9 mouse cellular contexts compared by ENCODE assay signal in genomic region chr2:38346881-38347764, GRCm38 (mm10). TPM values are rescaled to one million over a fixed set of nuclear protein-coding genes. Genes with fewer than 3 reads are reported as not detected.
A peak's percentile ranks its signal among the peaks of the same experiment; 100 is the strongest.
DNase-seq lines count a peak whose midpoint lies in the region; ATAC-seq lines count a peak whose summit lies in the region.
"Had no signal": no experiment of that assay in that cellular context is flagged by ENCODE, and none has a peak within 500 bp of the region (broad histone marks: within the 10 kb centered on the region; RNA-seq: fewer than 3 reads in every experiment).

No protein-coding gene starts in this region.

- DNase-seq in kidney, adult 18-20 months, result peak; percentile 25
- no peak for DNase-seq in kidney, adult 8-10 months
- no peak for DNase-seq in urinary bladder, postnatal 14 days (ENCODE audit: low spot score)
- no peak for DNase-seq in frontal cortex, adult 2 months (ENCODE audit: extremely low spot score in 1 of 2, low spot score in 1 of 2)

- H3K36me3 ChIP-seq in embryonic facial prominence, embryonic 15.5 days, result no peaks in the 10 kb centered on the region
- no peaks in the 10 kb centered on the region for H3K36me3 ChIP-seq in limb, embryonic 12.5 days
- H3K36me3 ChIP-seq in neural tube, embryonic 12.5 days, result no peaks in the 10 kb centered on the region
- no peaks in the 10 kb centered on the region for H3K36me3 ChIP-seq in intestine, embryonic 16.5 days (ENCODE audit: control insufficient read depth, insufficient read depth, low read length)

- peaks cover 97% of the 10 kb centered on the region for H3K27me3 ChIP-seq in embryonic facial prominence, embryonic 15.5 days
- peaks cover 91% of the 10 kb centered on the region for H3K27me3 ChIP-seq in limb, embryonic 12.5 days
- peaks cover 100% of the 10 kb centered on the region for H3K27me3 ChIP-seq in neural tube, embryonic 12.5 days (replicated peaks)
- peaks cover 79% of the 10 kb centered on the region for H3K27me3 ChIP-seq in intestine, embryonic 16.5 days (replicated peaks; ENCODE audit: control insufficient read depth, insufficient read depth, low read length)

- no peak for ATAC-seq in embryonic facial prominence, embryonic 15.5 days (ENCODE audit: insufficient number of reproducible peaks, low FRiP score, low TSS enrichment, low read depth)
- no peak for ATAC-seq in limb, embryonic 12.5 days (ENCODE audit: insufficient number of reproducible peaks, insufficient read depth, low FRiP score, low TSS enrichment, low read depth)
- ATAC-seq in neural tube, embryonic 12.5 days (ENCODE audit: low FRiP score, low read depth), result no peak
- ATAC-seq in intestine, embryonic 16.5 days, result no peak

- no peaks in the 10 kb centered on the region for H3K9me3 ChIP-seq in embryonic facial prominence, embryonic 15.5 days (replicated peaks)
- H3K9me3 ChIP-seq in limb, embryonic 12.5 days, result no peaks in the 10 kb centered on the region
- H3K9me3 ChIP-seq in neural tube, embryonic 12.5 days, result no peaks in the 10 kb centered on the region
- H3K9me3 ChIP-seq in intestine, embryonic 16.5 days (ENCODE audit: control insufficient read depth, low read length), result no peaks in the 10 kb centered on the region

- H3K4me3 ChIP-seq in embryonic facial prominence, embryonic 15.5 days (replicated peaks), result peak overlapping the region; percentile 36
- H3K4me3 ChIP-seq in limb, embryonic 12.5 days (replicated peaks), result peak overlapping the region; percentile 51
- no peak overlapping the region for H3K4me3 ChIP-seq in neural tube, embryonic 12.5 days
- no peak overlapping the region for H3K4me3 ChIP-seq in intestine, embryonic 16.5 days (ENCODE audit: low read length)

- H3K9ac ChIP-seq in embryonic facial prominence, embryonic 15.5 days, result no peak overlapping the region
- H3K9ac ChIP-seq in limb, embryonic 12.5 days (replicated peaks), result peak overlapping the region; percentile 76; the same call in 1 of the 2 replicates
- no peak overlapping the region for H3K9ac ChIP-seq in neural tube, embryonic 12.5 days
- no peak overlapping the region for H3K9ac ChIP-seq in intestine, embryonic 16.5 days (ENCODE audit: low read depth, low read length)
- H3K9ac ChIP-seq: liver, embryonic 14.5 days had no signal

- 3% methylated on average over 15 of the region's 15 CpGs for WGBS in embryonic facial prominence, embryonic 15.5 days
- 4% methylated on average over 15 of the region's 15 CpGs for WGBS in limb, embryonic 12.5 days
- under 1% methylated on average over 15 of the region's 15 CpGs for WGBS in neural tube, embryonic 12.5 days
- WGBS in intestine, embryonic 16.5 days, result 1% methylated on average over 15 of the region's 15 CpGs

- peaks cover 38% of the 10 kb centered on the region for H3K4me1 ChIP-seq in embryonic facial prominence, embryonic 15.5 days
- peaks cover 47% of the 10 kb centered on the region for H3K4me1 ChIP-seq in limb, embryonic 12.5 days (replicated peaks)
- peaks cover 35% of the 10 kb centered on the region for H3K4me1 ChIP-seq in neural tube, embryonic 12.5 days
- H3K4me1 ChIP-seq in intestine, embryonic 16.5 days (ENCODE audit: control insufficient read depth, insufficient read depth, low read length), result peaks cover 25% of the 10 kb centered on the region

- H3K4me2 ChIP-seq in embryonic facial prominence, embryonic 15.5 days (replicated peaks), result peak overlapping the region; percentile 51
- H3K4me2 ChIP-seq in limb, embryonic 12.5 days, result peak overlapping the region; percentile 89
- peak overlapping the region; percentile 57 for H3K4me2 ChIP-seq in neural tube, embryonic 12.5 days (replicated peaks)
- no peak overlapping the region for H3K4me2 ChIP-seq in intestine, embryonic 16.5 days (ENCODE audit: low read depth, low read length)

- H3K27ac ChIP-seq in embryonic facial prominence, embryonic 15.5 days (replicated peaks), result no peak overlapping the region
- no peak overlapping the region for H3K27ac ChIP-seq in limb, embryonic 12.5 days
- H3K27ac ChIP-seq in neural tube, embryonic 12.5 days, result no peak overlapping the region
- no peak overlapping the region for H3K27ac ChIP-seq in intestine, embryonic 16.5 days (ENCODE audit: low read length)
- H3K27ac ChIP-seq: liver, embryonic 14.5 days had no signal

RNA-seq across cellular contexts. Expression of gene Lhx2, which starts 8.0 kb away (rescaled TPM):
- 17.1 and 19.6 TPM in 2 replicates for polyA plus RNA-seq in embryonic facial prominence, embryonic 15.5 days (2015; fragmentation: Nextera tagmentation; extraction: Ambion mirVana)
- polyA plus RNA-seq in limb, embryonic 12.5 days (2016; fragmentation: Nextera tagmentation; extraction: Ambion mirVana), result 36.9 and 42.7 TPM in 2 replicates
- 6.9 and 7.5 TPM in 2 replicates for polyA plus RNA-seq in neural tube, embryonic 12.5 days (2016; fragmentation: Nextera tagmentation; extraction: Ambion mirVana)
- polyA plus RNA-seq in frontal cortex, adult 2 months (2012; rRNA removed), result 60.4 and 64.0 TPM in 2 replicates
- polyA plus RNA-seq in intestine, embryonic 16.5 days (2015; fragmentation: Nextera tagmentation; extraction: Ambion mirVana), result 0.05 TPM in 1 of 2 replicates, not detected in the other

RNA-seq across cellular contexts. Expression of gene Dennd1a, which starts 59.9 kb away (rescaled TPM):
- polyA plus RNA-seq in embryonic facial prominence, embryonic 15.5 days (2015; fragmentation: Nextera tagmentation; extraction: Ambion mirVana), result 15.8 and 16.4 TPM in 2 replicates
- polyA plus RNA-seq in limb, embryonic 12.5 days (2016; fragmentation: Nextera tagmentation; extraction: Ambion mirVana), result 22.6 and 24.9 TPM in 2 replicates
- 13.3 and 18.8 TPM in 2 replicates for polyA plus RNA-seq in neural tube, embryonic 12.5 days (2016; fragmentation: Nextera tagmentation; extraction: Ambion mirVana)
- polyA plus RNA-seq in frontal cortex, adult 2 months (2012; rRNA removed), result 44.5 and 47.8 TPM in 2 replicates
- polyA plus RNA-seq in intestine, embryonic 16.5 days (2015; fragmentation: Nextera tagmentation; extraction: Ambion mirVana), result 9.6 and 11.1 TPM in 2 replicates

Comparison
In these comparisons a context has a peak if more than half of its experiments do, and no peak if none do; other contexts are left out.
1. H3K4me3 ChIP-seq: peak in embryonic facial prominence, embryonic 15.5 days (single experiment) and limb, embryonic 12.5 days (single experiment); none in neural tube, embryonic 12.5 days (single experiment) and intestine, embryonic 16.5 days (single experiment).